Mouse (Mus musculus) hindbrain, embryonic 11.5 days (tissue): ENCODE data around the gene Capn2. TPM values are rescaled to one million over a fixed set of nuclear protein-coding genes. Genes with fewer than 3 reads are reported as not detected.

Experiments
- ATAC-seq: fragments of 200-750 bp; cut with Nextera tagmentation; 2 replicates; pipeline ENCODE4 v1.8.0; 2017; ENCODE audit warnings: mild to moderate bottlenecking, moderate TSS enrichment, moderate library complexity; ENCODE audit not compliant: low FRiP score
- DNase-seq: peaks from one replicate; pipeline ENCODE4 v3.0.0-alpha.2; 2015; ENCODE audit warnings: low spot score
- H3K27ac ChIP-seq: fragments of 300-500 bp; sonication (generic); 2 replicates; pipeline ENCODE4 v1.5.1; 2014; ENCODE audit warnings: mild to moderate bottlenecking, low read depth, low read length
- H3K27me3 ChIP-seq: fragments of 300-500 bp; sonication (generic); 2 replicates; pipeline ENCODE4 v1.6.1; 2014; ENCODE audit warnings: mild to moderate bottlenecking, low read length, moderate library complexity, mixed read lengths; ENCODE audit not compliant: control insufficient read depth, insufficient read depth
- H3K36me3 ChIP-seq: fragments of 300-500 bp; sonication (generic); 2 replicates; pipeline ENCODE4 v1.6.1; 2014; ENCODE audit warnings: mild to moderate bottlenecking, low read length, moderate library complexity, mixed read lengths; ENCODE audit not compliant: control insufficient read depth, insufficient read depth
- H3K4me1 ChIP-seq: fragments of 300-500 bp; sonication (generic); replicated peaks from 2 replicates; pipeline ENCODE4 v1.6.1; 2014; ENCODE audit warnings: low read length, mixed read lengths; ENCODE audit not compliant: control insufficient read depth, insufficient read depth
- H3K4me2 ChIP-seq: fragments of 300-500 bp; sonication (generic); replicated peaks from 2 replicates; pipeline ENCODE4 v1.6.1; 2014; ENCODE audit warnings: mild to moderate bottlenecking, low read depth, low read length
- H3K4me3 ChIP-seq: fragments of 300-500 bp; sonication (generic); 2 replicates; pipeline ENCODE4 v1.5.1; 2014; ENCODE audit warnings: low read depth, low read length
- H3K9ac ChIP-seq: fragments of 300-500 bp; sonication (generic); 2 replicates; pipeline ENCODE4 v1.6.1; 2014; ENCODE audit warnings: low read depth, low read length
- H3K9me3 ChIP-seq: fragments of 300-500 bp; sonication (generic); 2 replicates; pipeline ENCODE4 v1.6.1; 2016; ENCODE audit warnings: low read length; ENCODE audit not compliant: control insufficient read depth
- WGBS: fragments of 180-500 bp; shearing (Covaris S2); extraction: QIAGEN DNeasy Blood & Tissue Kit; methylation state at CpG from one replicate; pipeline ENCODE4 v1.1.7; 2014; 5-methylcytosine and 5-hydroxymethylcytosine counted together
- polyA plus RNA-seq: library from polyadenylated mRNA; unstranded; fragments of >200 nt; fragmentation: Nextera tagmentation; extraction: Ambion mirVana; gene quantifications from 2 replicates; pipeline ENCODE4 v1.2.1, GENCODE M21; 2014

Capn2 gene
- polyA plus RNA-seq, 1 experiment from 2014 or later = 69.5 TPM

- WGBS = 11% methylated on average over 21 of the region's 21 CpGs
- Histone ChIP-seq H3K9ac (no peak overlapping the region), H3K36me3 (peaks cover 4% of the 10 kb centered on the region), H3K27ac (no peak overlapping the region), H3K4me1 (0 out of 2 replicates have a peak, but pooled peaks cover 2% of the 10 kb centered on the region), H3K27me3 (no peaks in the 10 kb centered on the region), H3K4me2 (peak overlapping the region; percentile 33), H3K4me3 (0 out of 2 replicates have a peak overlapping the region, but pooled peaks have one; percentile 6), H3K9me3 (no peaks in the 10 kb centered on the region)
- ATAC-seq = peak; percentile 92
- DNase-seq = peak; percentile 90
Measured at GRCm38 (mm10) chr1:182489803-182490452, 27.5 kb downstream of the Capn2 start.

- DNase-seq (no peak), ATAC-seq (no peak)
- Histone ChIP-seq H3K4me3 (no peak overlapping the region), H3K4me2 (no peak overlapping the region), H3K36me3 (peaks cover 6% of the 10 kb centered on the region), H3K9me3 (no peaks in the 10 kb centered on the region), H3K9ac (no peak overlapping the region), H3K27ac (no peak overlapping the region), H3K27me3 (no peaks in the 10 kb centered on the region), H3K4me1 (0 out of 2 replicates have a peak, but pooled peaks cover 2% of the 10 kb centered on the region)
- WGBS = 95% methylated on average over 10 of the region's 10 CpGs
Measured at GRCm38 (mm10) chr1:182488503-182488902, 28.9 kb downstream of the Capn2 start.

GRCm38 (mm10) chr1:182483910-182484274 lies 33.5 kb downstream of the Capn2 start:
- H3K4me3 ChIP-seq = no peak overlapping the region

GRCm38 (mm10) chr1:182482991-182483909 lies 34.2 kb downstream of the Capn2 start:
- no peaks in the 10 kb centered on the region for H3K9me3 ChIP-seq
- no peak overlapping the region for H3K27ac ChIP-seq
- peaks cover 6% of the 10 kb centered on the region; the same call in 1 of the 2 replicates for H3K36me3 ChIP-seq
- H3K4me3 ChIP-seq = no peak overlapping the region
- DNase-seq (no peak), ATAC-seq (no peak)
- H3K9ac ChIP-seq = no peak overlapping the region
- H3K4me2 ChIP-seq = no peak overlapping the region
- WGBS = 89% methylated on average over 14 of the region's 14 CpGs
- no peaks in the 10 kb centered on the region for H3K27me3 ChIP-seq
- no peaks in the 10 kb centered on the region for H3K4me1 ChIP-seq

More at GRCm38 (mm10) chr1:182483910-182484274, 33.5 kb downstream of the Capn2 start:
- Histone ChIP-seq H3K36me3 (peaks cover 6% of the 10 kb centered on the region), H3K4me2 (no peak overlapping the region), H3K27me3 (no peaks in the 10 kb centered on the region), H3K4me1 (no peaks in the 10 kb centered on the region), H3K27ac (no peak overlapping the region), H3K9me3 (no peaks in the 10 kb centered on the region), H3K9ac (no peak overlapping the region)
- ATAC-seq (no peak), DNase-seq (no peak)
- 95% methylated on average over 12 of the region's 12 CpGs for WGBS

- Histone ChIP-seq H3K36me3 (peaks cover 6% of the 10 kb centered on the region; the same call in 1 of the 2 replicates), H3K27ac (no peak overlapping the region), H3K27me3 (no peaks in the 10 kb centered on the region), H3K4me3 (no peak overlapping the region), H3K9me3 (no peaks in the 10 kb centered on the region), H3K4me2 (no peak overlapping the region), H3K4me1 (no peaks in the 10 kb centered on the region), H3K9ac (no peak overlapping the region)
- no peak for ATAC-seq
- DNase-seq = no peak
- 87% methylated on average over 10 of the region's 10 CpGs for WGBS
Measured at GRCm38 (mm10) chr1:182481646-182482295, 35.6 kb downstream of the Capn2 start.

GRCm38 (mm10) chr1:182481138-182481537 lies 36.3 kb downstream of the Capn2 start:
- no peak overlapping the region for H3K4me2 ChIP-seq
- ATAC-seq (no peak), DNase-seq (no peak)
- no peak overlapping the region for H3K27ac ChIP-seq
- H3K9ac ChIP-seq = no peak overlapping the region
- no peaks in the 10 kb centered on the region for H3K4me1 ChIP-seq
- peaks cover 4% of the 10 kb centered on the region; the same call in 1 of the 2 replicates for H3K36me3 ChIP-seq
- H3K4me3 ChIP-seq = no peak overlapping the region
- WGBS = 96% methylated on average over 7 of the region's 7 CpGs
- H3K27me3 ChIP-seq = no peaks in the 10 kb centered on the region
- no peaks in the 10 kb centered on the region for H3K9me3 ChIP-seq

GRCm38 (mm10) chr1:182478935-182479334 lies 38.5 kb downstream of the Capn2 start:
- no peak overlapping the region for H3K27ac ChIP-seq
- 84% methylated on average over 4 of the region's 4 CpGs for WGBS
- DNase-seq = no peak
- H3K4me2 ChIP-seq = no peak overlapping the region
- no peaks in the 10 kb centered on the region for H3K4me1 ChIP-seq
- no peaks in the 10 kb centered on the region for H3K9me3 ChIP-seq
- no peak overlapping the region for H3K4me3 ChIP-seq
- H3K9ac ChIP-seq = no peak overlapping the region
- ATAC-seq = no peak
- no peaks in the 10 kb centered on the region for H3K36me3 ChIP-seq
- no peaks in the 10 kb centered on the region for H3K27me3 ChIP-seq

GRCm38 (mm10) chr1:182475005-182475796 lies 42.2 kb downstream of the Capn2 start:
- Histone ChIP-seq H3K4me1 (no peaks in the 10 kb centered on the region), H3K4me3 (no peak overlapping the region), H3K27me3 (no peaks in the 10 kb centered on the region), H3K27ac (no peak overlapping the region), H3K9me3 (no peaks in the 10 kb centered on the region), H3K36me3 (no peaks in the 10 kb centered on the region), H3K9ac (no peak overlapping the region), H3K4me2 (no peak overlapping the region)
- ATAC-seq (no peak), DNase-seq (no peak)
- WGBS = 83% methylated on average over 5 of the region's 5 CpGs
